Mouse (Mus musculus) WW6 (cell line): ENCODE data around the gene Tesk1.
"Not testable (repeated sequence)": the region's sequence is repeated elsewhere in the genome, so short reads cannot be mapped to it uniquely, and the experiment has no call there.

Source experiments
- DNase-seq: peaks from one replicate; pipeline ENCODE4 v3.0.0-alpha.2; 2013; ENCODE audit warnings: low read depth, low spot score

Gene Tesk1

DNA sequence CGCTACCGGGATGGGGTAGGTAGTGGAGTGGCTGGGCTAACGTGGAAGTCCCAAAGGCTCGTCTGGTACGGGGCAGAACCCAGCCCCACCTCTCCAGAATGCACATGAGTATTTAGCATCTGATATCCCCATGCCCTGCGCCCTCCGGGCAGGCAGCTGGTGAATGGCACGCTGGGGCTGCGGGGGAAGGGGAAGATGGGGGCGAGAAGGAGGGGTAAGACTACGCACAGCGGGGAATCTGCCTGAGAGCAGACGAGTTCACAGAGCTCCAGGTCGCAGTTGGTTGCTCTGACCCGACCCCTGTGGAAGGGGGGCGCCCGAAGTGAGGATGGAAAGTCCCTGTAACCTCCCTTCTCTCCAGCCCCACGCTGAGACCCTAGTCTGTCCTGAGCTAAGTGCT, 11.7 kb downstream of the Tesk1 start:
- no peak for DNase-seq

DNA sequence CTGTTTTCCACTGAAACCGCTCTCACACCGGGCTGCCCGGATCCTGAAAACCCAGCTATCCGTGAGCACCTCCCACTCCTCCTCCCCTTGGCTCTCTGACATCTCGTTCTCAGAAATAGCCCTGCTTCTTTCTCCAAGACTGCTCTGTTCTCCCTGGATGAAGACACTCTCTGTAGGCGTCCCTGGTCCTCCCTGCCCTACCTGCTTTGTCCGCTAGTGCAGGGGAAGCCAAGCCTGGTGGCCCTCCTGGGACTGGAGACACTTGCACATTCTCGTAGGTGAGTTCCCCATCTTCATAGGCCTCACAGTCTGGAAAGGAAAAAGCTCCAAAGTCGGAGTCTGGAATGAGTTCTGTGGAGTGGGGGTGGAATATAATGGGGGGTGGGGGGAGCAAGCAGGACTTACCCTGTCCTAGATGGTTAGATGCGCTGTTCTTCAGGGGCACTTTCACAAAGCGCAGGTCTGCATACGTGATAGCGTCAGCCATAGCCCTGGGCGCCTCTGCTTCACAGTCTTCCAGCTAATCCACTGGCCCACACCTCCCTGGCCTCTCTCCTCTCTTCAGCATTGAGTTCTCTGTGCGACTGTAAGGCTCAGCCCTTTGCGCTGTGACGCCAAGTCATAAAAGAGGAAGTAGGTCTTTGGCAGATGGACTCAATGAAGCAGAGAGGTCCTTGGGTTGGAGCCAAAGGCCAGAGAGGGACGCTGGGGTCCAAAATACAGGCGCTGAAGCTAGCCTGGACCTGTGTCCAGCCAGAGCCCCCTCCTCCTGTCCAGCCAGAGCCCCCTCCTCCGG, 12.5 kb downstream of the Tesk1 start, which contains the start of gene Cd72:
Gene Cd72, minus strand, starts transcription at position 588 of the 796 bp plus-strand sequence.
- DNase-seq = no peak

DNA sequence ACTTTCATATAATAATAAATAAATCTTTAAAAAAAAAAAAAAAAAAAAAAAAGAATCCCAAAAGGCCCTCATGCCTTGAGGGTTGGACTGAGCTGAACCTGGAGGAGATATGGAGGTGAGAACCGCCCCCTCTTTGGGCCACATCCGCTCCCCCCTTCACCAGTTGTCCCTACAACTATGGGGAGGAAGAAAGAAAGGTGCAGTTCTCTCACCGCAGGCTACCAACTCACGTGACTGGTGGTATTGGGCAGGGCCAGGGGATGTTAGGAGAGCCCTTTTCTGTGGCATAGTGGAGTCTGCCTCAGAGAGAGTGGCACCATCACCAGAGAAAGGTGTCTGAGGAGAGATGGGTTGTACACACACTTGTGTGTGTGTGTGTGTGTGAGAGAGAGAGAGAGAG, 14.7 kb downstream of the Tesk1 start:
- DNase-seq = no peak

DNA sequence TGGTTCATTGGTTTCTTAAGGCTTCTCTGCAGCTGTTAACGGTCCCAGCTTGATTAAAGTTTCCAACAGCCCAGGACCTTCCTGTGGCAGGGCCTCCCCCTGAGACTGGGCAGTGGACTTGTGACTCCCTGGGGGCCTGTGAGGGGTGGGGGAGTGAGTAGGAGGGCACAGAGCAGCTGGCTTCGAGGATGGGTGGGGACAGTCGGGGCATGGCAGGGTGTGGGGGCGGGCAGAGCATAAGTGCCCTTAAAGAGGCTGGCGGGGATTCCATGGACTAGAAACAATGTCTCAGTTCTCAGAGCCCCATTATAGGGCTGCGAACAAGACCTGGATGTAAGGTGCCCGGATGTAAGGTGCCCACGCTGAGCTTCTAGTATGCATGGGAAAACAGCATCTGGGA, 15.4 kb downstream of the Tesk1 start:
- DNase-seq = no peak

DNA sequence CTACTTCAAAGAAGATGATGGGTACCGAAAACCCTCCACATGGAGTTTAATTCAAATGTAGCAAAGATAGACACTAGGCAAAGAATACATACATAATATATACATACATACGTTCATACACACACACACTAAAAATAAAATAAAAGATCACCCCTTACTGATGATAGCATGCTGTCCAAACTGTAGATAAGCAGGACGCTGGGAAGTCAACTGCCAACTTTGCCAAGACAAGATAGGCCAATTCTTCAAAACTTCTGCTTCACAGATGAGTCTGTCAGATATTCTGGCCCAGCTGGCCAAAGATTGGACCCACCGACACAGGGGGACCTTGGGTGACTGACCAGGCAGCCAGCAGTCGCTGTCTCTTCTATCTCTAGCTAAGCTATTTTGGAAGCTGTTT, 21.4 kb downstream of the Tesk1 start:
- DNase-seq = no peak

DNA sequence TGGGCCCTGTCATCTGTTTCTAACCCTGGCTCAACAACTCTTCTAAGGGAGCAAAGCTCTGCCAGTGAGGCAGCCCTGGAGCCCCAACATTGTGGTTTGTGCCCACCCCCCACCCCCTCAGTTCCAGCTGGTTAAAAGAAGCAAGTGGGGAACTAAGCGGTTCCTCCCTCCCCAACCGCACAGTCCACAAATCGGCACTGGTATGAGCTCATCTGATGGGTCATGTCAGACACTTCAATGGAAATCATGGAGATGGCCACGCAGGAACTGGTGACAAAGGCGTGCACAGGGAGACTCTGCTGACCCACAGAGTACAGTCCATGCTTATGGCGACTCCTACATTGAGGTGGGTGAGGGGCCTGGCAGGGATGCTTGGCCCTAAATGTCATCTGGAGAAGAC, 24.2 kb downstream of the Tesk1 start:
- no peak for DNase-seq

DNA sequence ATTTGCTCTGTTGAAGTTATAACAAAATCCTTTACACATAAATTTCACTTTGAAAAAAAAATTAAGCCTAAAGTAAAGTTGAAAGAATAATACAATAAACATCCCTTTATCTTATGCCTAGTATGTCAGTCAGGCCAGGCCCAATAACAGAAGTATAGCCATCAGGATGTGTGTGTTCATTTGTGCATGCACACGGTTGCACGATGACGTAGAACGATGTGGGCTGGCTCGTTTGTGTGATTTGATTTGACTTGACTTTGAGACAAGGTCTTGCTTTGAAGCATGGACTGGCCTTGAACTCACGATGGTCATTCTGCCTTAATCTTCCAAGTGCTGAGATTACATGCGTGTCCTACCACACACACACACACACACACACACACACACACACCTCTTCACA, 25.1 kb downstream of the Tesk1 start:
- DNase-seq = no peak

DNA sequence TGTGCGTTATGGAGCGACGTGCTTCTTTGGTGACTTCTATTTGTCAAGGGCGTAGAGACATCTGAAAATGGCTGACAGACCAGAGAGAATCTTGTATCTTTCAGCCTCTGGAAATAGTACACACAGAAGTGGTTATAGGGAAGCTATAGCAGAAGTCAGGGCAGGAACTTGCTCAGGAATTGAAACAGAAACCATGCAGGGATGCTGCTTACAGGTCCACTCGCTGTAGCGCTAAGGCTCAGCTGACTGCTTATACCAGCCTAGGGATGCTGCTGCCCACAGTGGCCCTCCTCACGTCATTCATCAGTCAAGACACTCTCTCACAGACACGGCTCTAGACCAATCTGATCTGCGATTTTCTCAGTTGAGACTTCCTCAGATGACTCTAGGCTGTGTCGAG, 28.6 kb downstream of the Tesk1 start:
- DNase-seq = no peak

DNA sequence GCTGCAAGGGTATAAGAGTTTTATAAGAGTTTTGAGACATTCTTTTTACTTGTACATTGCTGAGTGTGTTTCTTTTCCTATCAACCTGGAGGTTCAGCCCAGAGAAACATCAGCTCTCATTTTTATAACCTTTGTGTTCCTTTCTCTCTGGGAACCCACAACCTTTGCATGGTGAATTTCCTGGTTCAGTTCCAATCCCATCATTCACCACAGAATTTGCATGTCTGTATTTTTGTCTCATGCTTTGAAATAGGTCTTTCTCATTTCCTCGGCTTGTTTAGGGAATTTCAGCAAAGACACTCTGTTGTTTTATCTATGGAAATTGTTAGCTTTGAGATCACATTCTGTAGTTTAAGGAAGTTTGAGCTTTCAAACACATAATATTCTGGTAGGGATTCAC, 31.9 kb downstream of the Tesk1 start:
- no peak for DNase-seq

DNA sequence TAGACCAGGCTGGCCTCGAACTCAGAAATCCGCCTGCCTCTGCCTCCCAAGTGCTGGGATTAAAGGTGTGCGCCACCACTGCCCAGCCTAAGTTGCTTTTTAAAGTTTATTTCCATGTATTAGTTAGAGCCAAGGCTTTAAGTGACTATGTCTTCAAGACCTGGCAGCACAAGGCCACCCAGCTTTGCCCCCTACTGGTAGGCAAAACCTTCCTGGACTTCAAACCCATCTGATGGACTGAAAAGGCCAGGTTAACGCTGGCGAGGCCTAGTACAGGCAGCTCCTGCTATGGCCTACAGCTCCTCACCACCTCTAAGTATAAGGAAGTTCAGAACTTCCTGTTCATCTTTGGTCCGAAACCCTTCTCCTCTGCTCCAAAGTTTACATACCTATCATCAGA, 34.9 kb downstream of the Tesk1 start:
- no peak for DNase-seq

DNA sequence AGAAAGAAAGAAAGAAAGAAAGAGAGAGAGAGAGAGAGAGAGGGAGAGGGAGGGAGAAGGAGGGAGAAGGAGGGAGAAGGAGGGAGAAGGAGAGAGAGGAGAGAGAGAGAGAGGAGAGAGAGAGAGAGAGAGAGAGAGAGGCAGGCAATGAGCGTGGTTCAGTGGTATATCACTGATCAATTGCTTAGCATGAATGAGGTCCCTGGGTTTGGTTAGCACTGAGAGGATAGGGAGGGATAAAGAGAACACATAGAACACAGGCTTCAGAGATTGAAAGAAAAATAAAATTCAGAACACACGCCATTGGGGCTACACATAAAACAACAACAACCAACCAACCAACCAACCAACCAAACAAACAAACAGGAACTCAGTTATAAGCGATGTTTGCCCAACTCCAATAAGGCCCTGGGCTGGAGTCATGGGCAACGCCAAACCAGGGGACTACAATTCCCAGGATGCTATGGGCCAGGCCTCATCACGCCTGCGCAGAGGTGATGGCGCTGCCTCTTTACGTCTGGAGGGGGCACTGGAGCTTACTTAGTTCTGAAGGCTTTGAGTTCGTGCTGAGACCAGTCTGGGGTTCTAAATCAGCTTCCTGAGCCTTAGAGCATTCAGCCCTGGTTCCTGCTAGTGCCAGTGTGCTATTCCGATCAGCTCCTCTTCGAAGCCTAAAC, 36.3 kb downstream of the Tesk1 start:
- DNase-seq = peak; percentile 73

DNA sequence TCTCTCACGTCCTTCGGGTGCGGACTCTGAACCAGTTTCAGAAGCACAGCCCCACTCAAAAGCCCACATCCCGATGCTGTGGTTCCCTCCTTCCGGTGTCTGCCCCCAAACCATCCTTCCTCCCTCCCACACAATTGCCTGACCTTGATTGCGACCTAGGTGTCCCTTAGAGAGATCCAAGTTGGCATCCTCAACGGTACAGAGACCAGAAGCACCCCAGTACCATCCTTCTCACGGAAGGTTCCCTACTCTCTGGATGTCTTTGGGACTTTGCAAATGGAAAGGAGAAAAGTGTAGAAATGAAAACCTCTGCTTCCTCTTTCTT, 36.8 kb downstream of the Tesk1 start:
- no peak for DNase-seq

DNA sequence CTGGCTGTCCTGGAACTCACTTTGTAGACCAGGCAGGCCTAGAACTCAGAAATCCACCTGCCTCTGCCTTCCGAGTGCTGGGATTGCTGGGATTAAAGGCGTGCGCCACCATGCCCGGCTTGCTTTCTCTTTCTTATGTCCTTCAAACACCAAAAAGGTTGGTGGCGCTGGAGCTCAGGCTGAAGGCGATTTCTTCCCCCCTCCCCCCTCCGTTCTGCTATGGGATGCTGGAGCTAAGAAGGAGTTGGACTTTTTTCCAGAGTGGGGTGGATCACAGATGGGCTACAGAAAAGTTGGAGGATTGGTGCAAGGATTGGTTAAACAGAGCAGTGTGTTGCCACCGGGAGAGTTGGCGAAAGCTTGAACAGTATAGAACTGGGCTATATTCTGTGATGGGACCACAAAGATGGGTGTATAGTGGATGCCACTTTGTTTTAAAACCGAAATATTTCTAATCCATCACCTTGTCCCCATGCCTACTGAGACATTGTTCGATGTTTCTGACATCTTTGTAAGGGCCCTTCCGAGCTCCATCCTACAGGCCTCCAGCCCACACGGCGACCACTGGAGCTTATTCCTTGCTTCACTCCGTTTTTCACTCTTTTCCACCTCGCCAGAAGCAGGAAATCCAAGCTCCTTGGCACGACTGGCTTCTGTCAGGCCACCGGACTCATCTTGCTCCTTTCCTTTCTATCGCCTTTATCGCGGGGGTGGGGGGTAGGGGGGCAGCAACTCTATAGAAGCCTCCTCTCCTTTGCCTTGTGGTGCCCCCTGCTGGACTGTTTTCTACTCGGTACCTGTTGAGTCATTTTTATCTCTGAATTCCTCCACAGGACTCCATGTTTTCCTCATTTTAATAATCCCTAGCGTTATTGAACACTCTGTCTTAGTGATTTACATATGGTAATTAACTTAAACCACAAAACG, 37.4 kb downstream of the Tesk1 start:
- DNase-seq = no peak

DNA sequence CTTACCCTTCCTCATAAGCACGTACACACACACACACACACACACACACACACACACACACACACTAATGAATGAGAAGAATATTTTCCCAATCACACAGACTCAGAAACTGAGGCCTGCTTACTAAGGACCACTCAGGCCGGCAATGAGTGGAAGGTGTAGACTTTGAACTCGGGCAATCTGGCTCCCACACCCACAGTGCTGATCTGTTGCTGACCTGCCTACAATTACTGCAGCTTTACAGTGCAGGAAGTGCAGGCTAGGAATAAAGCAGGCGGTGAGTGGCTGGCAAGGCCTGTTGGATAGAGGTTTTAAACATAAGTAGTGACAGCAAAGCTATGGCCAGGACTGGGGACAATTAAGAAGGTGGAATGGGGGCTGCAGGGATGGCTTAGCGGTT, 39.2 kb downstream of the Tesk1 start:
- DNase-seq = no peak

DNA sequence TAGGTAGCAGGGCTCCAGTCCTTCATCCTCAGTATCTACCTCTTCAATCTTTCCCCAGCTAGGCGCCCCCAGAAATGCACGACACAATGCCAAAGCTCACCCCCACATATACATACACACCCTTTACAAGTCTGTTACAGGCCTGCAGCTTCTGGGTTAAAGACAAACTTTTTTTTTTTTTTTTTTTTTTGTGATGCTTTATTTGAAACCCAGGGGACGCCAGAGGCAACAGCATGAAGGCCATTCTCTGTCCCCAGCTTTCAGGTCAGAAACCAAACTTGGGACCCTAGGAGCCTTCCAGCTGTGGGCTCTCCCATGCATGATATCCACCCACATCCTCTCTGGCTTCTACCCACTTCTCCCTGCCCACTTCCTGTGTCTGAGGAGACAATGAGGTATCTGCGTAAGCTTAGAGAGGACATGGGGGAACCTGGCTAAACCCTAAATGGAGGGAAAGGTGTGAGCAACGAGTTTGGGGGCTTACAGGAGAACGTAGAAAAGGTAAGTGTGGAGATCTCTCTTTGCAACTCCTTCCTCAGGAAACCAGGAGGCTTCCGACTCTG, 40.2 kb downstream of the Tesk1 start:
- no peak for DNase-seq

DNA sequence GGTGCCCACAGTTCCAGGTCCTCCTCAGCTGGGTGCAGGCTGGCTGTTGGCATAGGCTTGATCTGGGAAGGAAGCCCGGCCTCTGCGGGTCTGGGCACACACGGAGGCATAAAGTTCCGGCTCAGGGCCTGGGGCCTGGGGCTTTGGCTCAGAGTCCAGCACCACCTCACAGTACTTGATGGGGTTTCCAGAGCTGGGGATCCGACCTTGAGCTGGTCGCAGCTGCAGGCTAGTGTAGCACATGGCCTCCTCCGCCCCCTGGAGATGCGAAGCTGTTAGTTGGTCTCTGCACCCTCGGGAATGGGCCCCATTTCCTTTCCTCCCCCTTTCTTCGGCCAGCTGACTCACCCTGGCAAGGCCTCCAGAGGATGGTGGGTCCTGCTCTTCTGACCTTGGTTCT, 40.9 kb downstream of the Tesk1 start:
- DNase-seq = no peak

DNA sequence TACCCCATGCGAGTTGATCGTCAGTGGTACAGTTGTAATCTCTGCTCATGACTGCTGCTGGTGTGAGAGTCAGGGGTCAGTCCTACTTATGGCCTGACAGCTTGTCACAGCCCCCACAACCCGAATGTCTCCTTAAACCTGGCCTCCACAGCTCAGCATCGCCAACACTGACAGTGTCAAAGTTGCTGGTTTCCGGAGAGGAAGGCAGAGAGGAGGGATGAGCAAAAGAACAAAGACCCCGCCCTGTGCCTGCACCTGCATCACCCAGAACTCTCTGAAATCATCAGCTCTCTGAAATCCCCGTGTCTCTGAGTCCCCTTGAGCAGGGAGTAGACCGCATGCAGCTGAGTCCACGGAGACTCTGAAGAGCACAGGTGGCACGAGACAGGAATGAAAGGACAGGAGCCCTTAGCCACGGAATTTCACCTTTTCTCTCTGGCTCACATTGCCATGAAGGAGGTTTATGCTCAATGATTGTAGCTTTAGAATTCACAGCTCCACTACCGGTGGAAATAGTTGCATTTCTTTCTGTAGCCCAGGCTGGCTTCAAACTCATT, 41.9 kb downstream of the Tesk1 start, which contains the start of gene Sit1:
Gene Sit1, minus strand, starts transcription at position 200 of the 557 bp plus-strand sequence.
- no peak for DNase-seq

DNA sequence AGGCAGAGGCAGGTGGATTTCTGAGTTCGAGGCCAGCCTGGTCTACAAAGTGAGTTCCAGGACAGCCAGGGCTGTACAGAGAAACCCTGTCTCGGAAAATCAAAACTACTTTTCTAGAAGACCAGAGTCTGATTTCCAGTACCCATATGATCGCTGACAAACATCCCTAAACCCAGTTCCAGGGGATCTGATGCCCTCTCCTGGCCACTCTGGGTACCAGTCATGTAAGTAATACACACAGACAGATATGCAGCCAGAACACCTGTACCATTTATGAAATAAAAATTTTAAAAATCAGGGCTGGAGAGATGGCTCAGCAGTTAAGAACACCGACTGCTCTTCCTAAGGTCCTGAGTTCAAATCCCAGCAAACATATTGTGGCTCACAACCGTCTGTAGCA, 43.9 kb downstream of the Tesk1 start:
- not testable (repeated sequence) for DNase-seq

DNA sequence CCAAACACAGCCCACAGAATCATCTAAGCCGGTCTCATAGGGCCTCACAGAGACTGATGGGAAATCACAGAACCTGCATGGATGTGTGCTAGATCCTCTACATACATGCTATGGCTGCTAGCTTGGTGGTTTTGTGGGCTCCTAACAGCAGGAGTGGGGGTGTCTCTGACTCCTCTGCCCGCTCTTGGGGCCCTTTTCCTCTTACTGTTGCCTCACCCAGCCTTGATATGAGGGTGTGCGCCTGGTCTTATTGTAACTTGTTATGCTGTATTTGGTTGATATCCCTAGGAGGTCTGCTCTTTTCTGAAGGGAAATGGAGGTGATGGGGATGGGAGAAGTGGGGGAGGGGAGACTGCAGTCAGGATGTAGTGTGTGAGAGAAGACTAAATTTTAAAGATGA, 47.9 kb downstream of the Tesk1 start:
- no peak for DNase-seq

DNA sequence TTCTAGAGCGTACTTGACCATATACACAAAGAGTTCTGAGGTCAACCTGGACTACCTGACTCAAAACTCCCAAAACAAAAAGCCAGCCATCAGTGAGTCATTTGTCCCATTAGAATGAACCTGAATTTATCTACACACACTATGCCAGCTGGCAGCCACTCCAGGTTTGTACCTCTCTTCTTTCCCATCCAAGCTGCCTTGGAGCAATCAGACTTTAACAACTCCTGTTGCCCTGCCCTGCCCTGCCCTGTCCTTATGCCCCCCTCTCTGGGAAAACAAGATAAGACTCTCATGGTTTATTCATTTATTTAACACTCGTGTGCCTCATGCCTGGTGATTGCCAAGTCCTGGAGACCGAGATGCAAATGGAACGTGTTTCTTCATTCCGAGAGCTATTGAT, 49.1 kb downstream of the Tesk1 start:
- DNase-seq = no peak

DNA sequence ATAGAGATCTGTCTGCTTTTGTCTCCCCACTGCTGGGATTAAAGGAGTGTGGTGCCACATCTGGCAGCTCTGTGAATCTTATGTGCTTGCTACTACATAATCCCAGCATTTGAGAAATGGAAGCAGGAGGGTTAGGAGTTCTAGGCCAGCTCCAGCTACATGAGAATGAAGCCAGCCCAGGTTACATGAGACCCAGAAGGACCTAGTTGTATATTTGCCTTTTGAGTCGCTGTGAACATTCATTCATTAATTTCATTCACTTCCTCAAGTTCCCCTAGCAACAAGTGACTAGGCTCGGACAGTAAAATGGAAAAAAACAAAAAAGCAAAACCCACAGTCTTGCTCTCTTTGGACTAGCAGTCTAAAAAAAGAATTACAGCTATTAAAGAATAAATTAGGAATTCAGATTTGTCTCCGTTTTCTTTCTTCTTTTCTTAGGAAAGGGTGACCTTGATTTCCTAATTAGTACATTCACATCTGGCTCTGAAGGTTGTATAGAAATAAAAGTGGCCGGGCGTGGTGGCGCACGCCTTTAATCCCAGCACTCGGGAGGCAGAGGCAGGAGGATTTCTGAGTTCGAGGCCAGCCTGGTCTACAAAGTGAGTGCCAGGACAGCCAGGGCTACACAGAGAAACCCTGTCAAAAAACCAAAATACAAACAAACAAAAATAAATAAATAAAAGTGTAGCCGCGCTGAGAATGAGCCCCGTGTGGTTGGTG, 50.5 kb downstream of the Tesk1 start:
- no peak for DNase-seq
